ENCODE assay signal across 8 mouse cellular contexts in the genomic region with DNA sequence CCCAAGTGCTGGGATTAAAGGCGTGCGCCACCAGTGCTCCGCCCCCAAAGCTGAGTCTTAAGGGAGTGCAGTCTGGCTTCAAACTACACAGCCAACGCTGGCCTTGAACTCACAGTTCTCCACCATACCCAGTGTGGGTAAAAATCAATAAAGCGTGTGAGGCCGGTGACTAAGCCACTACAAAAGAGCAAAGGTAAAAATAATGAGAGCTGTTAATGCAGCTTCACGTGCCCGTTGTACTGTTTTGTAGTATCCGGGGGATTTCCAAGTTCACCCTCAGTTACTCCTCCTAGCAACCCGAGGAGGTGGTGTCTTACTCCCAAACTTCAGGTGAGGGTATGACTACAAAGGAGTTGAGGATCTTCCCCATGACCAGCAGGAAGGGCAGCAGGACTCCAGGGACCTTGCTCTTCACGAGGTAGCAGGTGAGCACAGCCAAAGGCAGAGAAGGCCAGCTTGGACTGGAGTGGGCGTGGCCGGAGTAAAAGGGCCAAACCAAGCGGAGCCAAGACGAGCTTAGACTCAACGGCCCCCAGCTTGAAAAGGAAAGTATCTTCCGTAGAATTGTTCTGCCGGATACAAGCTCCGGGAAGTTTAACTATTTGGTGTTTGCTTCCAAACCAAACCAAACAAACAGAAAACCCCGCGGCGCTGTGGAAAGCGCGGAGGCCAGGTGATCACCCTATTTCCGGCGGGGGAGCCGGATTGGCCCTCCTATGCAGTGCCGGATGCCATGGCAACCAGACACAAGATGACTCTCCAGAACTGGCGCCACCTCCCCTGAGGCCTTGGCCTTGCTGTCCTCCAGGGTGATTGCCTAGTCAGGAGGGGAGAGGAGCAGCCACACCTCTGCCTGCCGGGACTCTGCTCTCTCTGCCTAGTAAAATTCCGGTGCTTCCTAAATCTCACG. TPM values are rescaled to one million over a fixed set of nuclear protein-coding genes. Genes with fewer than 3 reads are reported as not detected.
DNase-seq lines count a peak whose midpoint lies in the region; ATAC-seq lines count a peak whose summit lies in the region.

No protein-coding gene starts in this region.

- no peaks in the 10 kb centered on the region for H3K36me3 ChIP-seq in intestine, embryonic 16.5 days (ENCODE audit: control insufficient read depth, insufficient read depth, low read length)
- H3K36me3 ChIP-seq in liver, embryonic 11.5 days (ENCODE audit: control insufficient read depth, insufficient read depth, low read length) = no peaks in the 10 kb centered on the region

- peak overlapping the region; percentile 79 for H3K27ac ChIP-seq in intestine, embryonic 16.5 days (ENCODE audit: low read length)
- H3K27ac ChIP-seq in liver, embryonic 11.5 days (ENCODE audit: low read depth, low read length) = peak overlapping the region; percentile 92

- WGBS in intestine, embryonic 16.5 days = 9% methylated on average over 32 of the region's 32 CpGs
- 11% methylated on average over 32 of the region's 32 CpGs for WGBS in liver, embryonic 11.5 days

- peak; percentile 84 for ATAC-seq in granulocyte monocyte progenitor cell, adult 5-6 weeks (replicated peaks; ENCODE audit: poor library complexity, severe bottlenecking)
- peak; percentile 89 for ATAC-seq in intestine, embryonic 16.5 days
- peak; percentile 81 for ATAC-seq in liver, embryonic 11.5 days (replicated peaks; ENCODE audit: low FRiP score)
- ATAC-seq in monocyte, adult 5-6 weeks (replicated peaks; ENCODE audit: insufficient number of reproducible peaks, low FRiP score, low TSS enrichment, poor library complexity, severe bottlenecking) = 0 out of 2 replicates have a peak, but pooled peaks have one; percentile 63

- H3K27me3 ChIP-seq in intestine, embryonic 16.5 days (replicated peaks; ENCODE audit: control insufficient read depth, insufficient read depth, low read length) = no peaks in the 10 kb centered on the region
- H3K27me3 ChIP-seq in liver, embryonic 11.5 days (replicated peaks; ENCODE audit: control insufficient read depth, insufficient read depth, low read length) = no peaks in the 10 kb centered on the region

- H3K9me3 ChIP-seq in intestine, embryonic 16.5 days (ENCODE audit: control insufficient read depth, low read length) = no peaks in the 10 kb centered on the region
- no peaks in the 10 kb centered on the region for H3K9me3 ChIP-seq in liver, embryonic 11.5 days (ENCODE audit: control insufficient read depth, low read length)

- H3K9ac ChIP-seq in intestine, embryonic 16.5 days (ENCODE audit: low read depth, low read length) = peak overlapping the region; percentile 41
- peak overlapping the region; percentile 69 for H3K9ac ChIP-seq in liver, embryonic 11.5 days (ENCODE audit: low read depth, low read length)

- peak; percentile 93 for DNase-seq in 3T3-L1 (ENCODE audit: low read depth, low spot score)
- peak; percentile 94 to 96 for DNase-seq in adrenal gland, adult (ENCODE audit: inconsistent age in 2 of 2, low spot score in 1 of 2)
- peak; percentile 90 for DNase-seq in embryo, embryonic 11 days
- DNase-seq in liver, embryonic 11.5 days (ENCODE audit: low spot score) = peak; percentile 82
- peak; percentile 71 to 82 for DNase-seq in spleen, postnatal 36 days (ENCODE audit: low spot score in 2 of 2)

- H3K4me2 ChIP-seq in intestine, embryonic 16.5 days (ENCODE audit: low read depth, low read length) = peak overlapping the region; percentile 46
- peak overlapping the region; percentile 75 for H3K4me2 ChIP-seq in liver, embryonic 11.5 days

- peaks cover 24% of the 10 kb centered on the region for H3K4me1 ChIP-seq in intestine, embryonic 16.5 days (ENCODE audit: control insufficient read depth, insufficient read depth, low read length)
- peaks cover 76% of the 10 kb centered on the region for H3K4me1 ChIP-seq in liver, embryonic 11.5 days (replicated peaks; ENCODE audit: control insufficient read depth, insufficient read depth, low read length)

- H3K4me3 ChIP-seq in intestine, embryonic 16.5 days (ENCODE audit: low read length) = peak overlapping the region; percentile 40
- peak overlapping the region; percentile 46 for H3K4me3 ChIP-seq in liver, embryonic 11.5 days (ENCODE audit: low read depth, low read length)

RNA-seq across cellular contexts. Expression of a gene that starts 27.9 kb away (rescaled TPM):
- total RNA-seq in granulocyte monocyte progenitor cell, adult 5-6 weeks (2014; fragmentation: Nextera tagmentation) = 0.56 and 1.4 TPM in 2 replicates
- 1.3 and 1.7 TPM in 2 replicates for total RNA-seq in granulocyte monocyte progenitor cell, adult 5-6 weeks (2017)
- polyA plus RNA-seq in intestine, embryonic 16.5 days (2015; fragmentation: Nextera tagmentation; extraction: Ambion mirVana) = 3.9 and 8.1 TPM in 2 replicates
- polyA plus RNA-seq in liver, embryonic 11.5 days (2014; fragmentation: Nextera tagmentation; extraction: Ambion mirVana) = 10.1 and 11.1 TPM in 2 replicates
- 0.43 to 2.4 TPM (median 0.86 TPM) in 3 replicates for total RNA-seq in monocyte, adult 5-6 weeks (2017)

Comparison
In these comparisons a context has a peak if more than half of its experiments do, and no peak if none do; other contexts are left out.
1. Peak in every context shown above with its lines: DNase-seq, ATAC-seq, H3K4me3 ChIP-seq and H3K27ac ChIP-seq.